Mouse (Mus musculus) forebrain, embryonic 13.5 days (tissue): ENCODE measurements around the gene Gm49383. TPM values are rescaled to one million over a fixed set of nuclear protein-coding genes. Genes with fewer than 3 reads are reported as not detected.
A peak's percentile ranks its signal among the peaks of the same experiment; 100 is the strongest.

Experiments
- ATAC-seq: fragments of 200-750 bp; cut with Nextera tagmentation; 2 replicates; pipeline ENCODE4 v1.8.0; 2017
- H3K27ac ChIP-seq: fragments of 300-500 bp; sonication (generic); 2 replicates; pipeline ENCODE4 v1.5.1; 2015; ENCODE audit warnings: inconsistent platforms, mild to moderate bottlenecking, moderate library complexity
- H3K27me3 ChIP-seq: fragments of 300-500 bp; sonication (generic); 2 replicates; pipeline ENCODE4 v1.6.1; 2015; ENCODE audit warnings: mild to moderate bottlenecking, inconsistent platforms
- H3K36me3 ChIP-seq: fragments of 300-500 bp; sonication (generic); 2 replicates; pipeline ENCODE4 v1.6.1; 2015; ENCODE audit warnings: mild to moderate bottlenecking, inconsistent platforms; ENCODE audit not compliant: poor library complexity, severe bottlenecking
- H3K4me1 ChIP-seq: fragments of 300-500 bp; sonication (generic); 2 replicates; pipeline ENCODE4 v1.6.1; 2015; ENCODE audit warnings: inconsistent platforms
- H3K4me2 ChIP-seq: fragments of 300-500 bp; sonication (generic); 2 replicates; pipeline ENCODE4 v1.6.1; 2015; ENCODE audit warnings: inconsistent platforms, mild to moderate bottlenecking, moderate library complexity
- H3K4me3 ChIP-seq: fragments of 300-500 bp; sonication (generic); 2 replicates; pipeline ENCODE4 v1.5.1; 2015; ENCODE audit warnings: mild to moderate bottlenecking, inconsistent platforms
- H3K9ac ChIP-seq: fragments of 300-500 bp; sonication (generic); 2 replicates; pipeline ENCODE4 v1.6.1; 2015; ENCODE audit warnings: mild to moderate bottlenecking, inconsistent platforms
- H3K9me3 ChIP-seq: fragments of 300-500 bp; sonication (generic); replicated peaks from 2 replicates; pipeline ENCODE4 v1.6.1; 2016; ENCODE audit warnings: inconsistent platforms
- WGBS: fragments of 180-500 bp; shearing (Covaris S2); methylation state at CpG from one replicate; pipeline ENCODE4 v1.1.7; 2015; 5-methylcytosine and 5-hydroxymethylcytosine counted together
- polyA plus RNA-seq: library from polyadenylated mRNA; unstranded; fragments of >200 nt; fragmentation: Nextera tagmentation; extraction: Ambion mirVana; gene quantifications from 2 replicates; pipeline ENCODE4 v1.2.1, GENCODE M21; 2015

The Gm49383 gene
- polyA plus RNA-seq, 1 experiment from 2014 or later, result 37.0 TPM

- Histone ChIP-seq H3K4me3 (peak overlapping the region; percentile 93), H3K27ac (peak overlapping the region; percentile 91), H3K9ac (peak overlapping the region; percentile 90), H3K4me1 (peaks cover 29% of the 10 kb centered on the region), H3K9me3 (no peaks in the 10 kb centered on the region), H3K4me2 (peak overlapping the region; percentile 91), H3K27me3 (no peaks in the 10 kb centered on the region), H3K36me3 (peaks cover 27% of the 10 kb centered on the region)
- under 1% methylated on average over 84 of the region's 94 CpGs for WGBS
- peak; percentile 75 for ATAC-seq
Measured at GRCm38 (mm10) chr12:69197378-69198163, 667 bp upstream of the Gm49383 start.

GRCm38 (mm10) chr12:69192637-69193036 is 4.3 kb downstream of the Gm49383 start:
- no peak for ATAC-seq
- no peak overlapping the region for H3K9ac ChIP-seq
- H3K27ac ChIP-seq, result no peak overlapping the region
- H3K4me3 ChIP-seq, result no peak overlapping the region
- H3K36me3 ChIP-seq, result peaks cover 28% of the 10 kb centered on the region
- no peaks in the 10 kb centered on the region for H3K9me3 ChIP-seq
- peaks cover 13% of the 10 kb centered on the region for H3K4me1 ChIP-seq
- 92% methylated on average over 2 of the region's 2 CpGs for WGBS
- H3K4me2 ChIP-seq, result no peak overlapping the region
- no peaks in the 10 kb centered on the region for H3K27me3 ChIP-seq

- H3K4me1 ChIP-seq, result peaks cover 22% of the 10 kb centered on the region
- H3K9ac ChIP-seq, result no peak overlapping the region
- ATAC-seq, result no peak
- no peak overlapping the region for H3K27ac ChIP-seq
- H3K27me3 ChIP-seq, result no peaks in the 10 kb centered on the region
- WGBS, result 92% methylated on average over 5 of the region's 5 CpGs
- H3K9me3 ChIP-seq, result no peaks in the 10 kb centered on the region
- no peak overlapping the region for H3K4me2 ChIP-seq
- no peak overlapping the region for H3K4me3 ChIP-seq
- peaks cover 33% of the 10 kb centered on the region for H3K36me3 ChIP-seq
Measured at GRCm38 (mm10) chr12:69191396-69191795, 5.5 kb downstream of the Gm49383 start.

DNA sequence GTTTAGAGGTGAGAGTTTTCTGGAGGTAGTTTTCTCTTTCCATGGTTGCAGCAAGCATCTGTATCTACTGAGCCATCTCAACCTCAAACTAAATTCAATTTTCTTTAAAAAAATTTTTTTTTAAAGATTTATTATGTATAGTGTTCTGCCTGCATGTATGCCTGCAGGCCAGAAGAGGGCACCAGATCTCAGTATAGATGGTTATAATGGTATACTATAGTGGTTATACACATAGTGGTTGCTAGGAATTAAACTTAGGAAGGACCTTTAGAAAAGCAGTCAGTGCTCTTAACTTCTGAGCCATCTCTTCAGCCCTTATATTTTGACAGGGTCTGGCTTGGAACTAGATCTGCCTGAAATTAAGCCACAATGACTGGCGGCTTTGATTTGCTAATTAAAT is 6.4 kb downstream of the Gm49383 start:
- Histone ChIP-seq H3K4me3 (no peak overlapping the region), H3K27ac (no peak overlapping the region), H3K27me3 (no peaks in the 10 kb centered on the region), H3K36me3 (peaks cover 33% of the 10 kb centered on the region), H3K4me1 (peaks cover 17% of the 10 kb centered on the region), H3K9me3 (no peaks in the 10 kb centered on the region), H3K4me2 (no peak overlapping the region), H3K9ac (no peak overlapping the region)
- 93% methylated on average over 1 of the region's 1 CpGs for WGBS
- no peak for ATAC-seq

GRCm38 (mm10) chr12:69190074-69190473 is 6.8 kb downstream of the Gm49383 start:
- Histone ChIP-seq H3K36me3 (peaks cover 33% of the 10 kb centered on the region), H3K4me2 (no peak overlapping the region), H3K4me3 (no peak overlapping the region), H3K27ac (no peak overlapping the region), H3K27me3 (no peaks in the 10 kb centered on the region), H3K4me1 (peaks cover 18% of the 10 kb centered on the region), H3K9ac (no peak overlapping the region), H3K9me3 (no peaks in the 10 kb centered on the region)
- 96% methylated on average over 9 of the region's 9 CpGs for WGBS
- no peak for ATAC-seq

- 70% methylated on average over 5 of the region's 5 CpGs for WGBS
- Histone ChIP-seq H3K9me3 (no peaks in the 10 kb centered on the region), H3K27me3 (no peaks in the 10 kb centered on the region), H3K9ac (no peak overlapping the region), H3K36me3 (peaks cover 35% of the 10 kb centered on the region), H3K27ac (no peak overlapping the region), H3K4me1 (peaks cover 32% of the 10 kb centered on the region), H3K4me2 (peak overlapping the region; percentile 5; the same call in 1 of the 2 replicates), H3K4me3 (no peak overlapping the region)
- no peak for ATAC-seq
Measured at GRCm38 (mm10) chr12:69186811-69187471, 10.0 kb downstream of the Gm49383 start.

GRCm38 (mm10) chr12:69185371-69185770 is 11.5 kb downstream of the Gm49383 start:
- Histone ChIP-seq H3K36me3 (peaks cover 39% of the 10 kb centered on the region), H3K27ac (no peak overlapping the region), H3K9me3 (no peaks in the 10 kb centered on the region), H3K9ac (peak overlapping the region; percentile 84), H3K4me3 (peak overlapping the region; percentile 89), H3K4me1 (peaks cover 32% of the 10 kb centered on the region), H3K27me3 (no peaks in the 10 kb centered on the region), H3K4me2 (peak overlapping the region; percentile 98)
- no peak for ATAC-seq
- 78% methylated on average over 7 of the region's 7 CpGs for WGBS

DNA sequence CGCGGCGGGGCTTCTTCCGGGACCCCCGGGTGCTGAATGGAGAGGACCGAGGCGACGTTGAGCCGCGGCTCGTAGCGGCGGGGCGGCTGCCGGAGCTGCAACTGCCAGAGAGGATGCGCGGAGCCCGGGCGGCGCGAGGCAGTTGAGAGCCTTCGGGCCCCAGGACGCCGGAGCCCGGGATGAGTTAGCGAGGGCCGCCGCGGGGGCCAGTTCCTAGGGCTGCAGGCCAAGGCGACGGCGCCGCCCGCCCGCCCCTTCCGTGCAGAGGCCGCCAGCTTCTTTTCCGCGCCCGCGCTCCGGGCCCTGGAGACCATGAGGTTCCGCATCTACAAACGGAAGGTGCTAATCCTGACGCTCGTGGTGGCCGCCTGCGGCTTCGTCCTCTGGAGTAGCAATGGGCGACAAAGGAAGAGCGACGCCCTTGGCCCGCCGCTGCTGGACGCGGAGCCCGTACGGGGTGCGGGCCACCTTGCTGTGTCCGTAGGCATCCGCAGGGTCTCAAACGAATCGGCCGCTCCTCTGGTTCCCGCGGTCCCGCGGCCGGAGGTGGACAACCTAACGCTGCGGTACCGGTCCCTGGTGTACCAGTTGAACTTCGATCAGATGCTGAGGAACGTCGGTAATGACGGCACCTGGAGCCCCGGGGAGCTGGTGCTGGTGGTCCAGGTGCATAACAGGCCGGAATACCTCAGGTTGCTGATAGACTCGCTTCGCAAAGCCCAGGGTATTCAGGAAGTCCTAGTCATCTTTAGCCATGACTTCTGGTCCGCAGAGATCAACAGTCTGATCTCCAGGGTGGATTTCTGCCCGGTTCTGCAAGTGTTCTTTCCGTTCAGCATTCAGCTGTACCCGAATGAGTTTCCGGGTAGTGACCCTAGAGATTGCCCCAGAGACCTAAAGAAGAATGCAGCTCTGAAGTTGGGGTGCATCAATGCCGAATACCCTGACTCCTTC is 12.3 kb downstream of the Gm49383 start:
- peak overlapping the region; percentile 89 for H3K4me3 ChIP-seq
- H3K9ac ChIP-seq, result peak overlapping the region; percentile 84
- peak overlapping the region; percentile 84 for H3K27ac ChIP-seq
- no peaks in the 10 kb centered on the region for H3K9me3 ChIP-seq
- peak overlapping the region; percentile 98 for H3K4me2 ChIP-seq
- ATAC-seq, result peak; percentile 73
- peaks cover 32% of the 10 kb centered on the region for H3K36me3 ChIP-seq
- no peaks in the 10 kb centered on the region for H3K27me3 ChIP-seq
- H3K4me1 ChIP-seq, result peaks cover 32% of the 10 kb centered on the region
- WGBS, result 3% methylated on average over 57 of the region's 86 CpGs

GRCm38 (mm10) chr12:69183583-69184308 is 13.2 kb downstream of the Gm49383 start, which contains the start of the genes Rpl36al and Mgat2:
Rpl36al (minus strand) TSS chr12:69184083.
Mgat2 (plus strand) TSS chr12:69184157.
- ATAC-seq, result peak; percentile 100
- peak within 1 kb of the TSS; percentile 98 for H3K4me2 ChIP-seq
- WGBS, result under 1% methylated on average over 82 of the region's 84 CpGs

DNA sequence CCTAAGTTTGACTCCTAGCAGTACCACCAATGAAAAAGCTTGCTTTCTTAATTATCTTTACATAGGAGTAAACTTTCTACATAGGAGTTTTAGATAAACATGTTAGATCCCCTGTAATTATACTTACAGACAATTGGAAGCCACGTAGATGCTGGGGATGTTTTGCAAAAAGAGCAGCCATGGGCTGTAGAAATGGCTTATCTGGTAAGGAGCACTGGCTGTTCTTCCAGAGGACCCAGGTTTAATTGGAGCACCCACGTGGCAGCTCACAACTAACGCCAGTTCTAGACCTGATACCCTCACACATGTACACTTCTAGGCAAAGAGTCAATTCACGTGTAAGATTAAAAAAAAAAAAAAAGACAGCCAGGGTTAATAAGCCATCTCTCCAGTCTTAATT is 15.1 kb downstream of the Gm49383 start:
- no peak overlapping the region for H3K9ac ChIP-seq
- peaks cover 15% of the 10 kb centered on the region for H3K36me3 ChIP-seq
- ATAC-seq, result no peak
- H3K27ac ChIP-seq, result no peak overlapping the region
- H3K4me3 ChIP-seq, result no peak overlapping the region
- H3K4me1 ChIP-seq, result peaks cover 25% of the 10 kb centered on the region
- WGBS, result 87% methylated on average over 4 of the region's 4 CpGs
- H3K9me3 ChIP-seq, result no peaks in the 10 kb centered on the region
- H3K27me3 ChIP-seq, result no peaks in the 10 kb centered on the region
- H3K4me2 ChIP-seq, result no peak overlapping the region

More at GRCm38 (mm10) chr12:69183583-69184308, 13.2 kb downstream of the Gm49383 start, which contains the start of the genes Rpl36al and Mgat2:
- Histone ChIP-seq H3K4me3 (peak within 1 kb of the TSS; percentile 89), H3K36me3 (peaks cover 25% of the 10 kb centered on the region), H3K4me1 (peaks cover 32% of the 10 kb centered on the region), H3K27ac (peak within 1 kb of the TSS; percentile 84), H3K9me3 (no peaks in the 10 kb centered on the region), H3K9ac (peak within 1 kb of the TSS; percentile 84), H3K27me3 (no peaks in the 10 kb centered on the region)

GRCm38 (mm10) chr12:69179371-69179770 is 17.5 kb downstream of the Gm49383 start:
- no peaks in the 10 kb centered on the region for H3K27me3 ChIP-seq
- H3K9me3 ChIP-seq, result no peaks in the 10 kb centered on the region
- peaks cover 25% of the 10 kb centered on the region for H3K36me3 ChIP-seq
- WGBS, result 74% methylated on average over 12 of the region's 12 CpGs
- no peak overlapping the region for H3K4me3 ChIP-seq
- no peak overlapping the region for H3K27ac ChIP-seq
- H3K4me2 ChIP-seq, result no peak overlapping the region
- H3K9ac ChIP-seq, result no peak overlapping the region
- H3K4me1 ChIP-seq, result peaks cover 9% of the 10 kb centered on the region
- ATAC-seq, result no peak
